Mouse (Mus musculus) kidney, adult 8-10 months (tissue): Measurements from ENCODE around the gene Bahcc1.

Experiments
- DNase-seq, 2 experiments: peaks; one replicate each; pipeline ENCODE4 v3.0.0; 2022

The Bahcc1 gene

GRCm38 (mm10) chr11:120316690-120317254 is 84.0 kb downstream of the Bahcc1 start:
- peak in 1 of 2 experiments; percentile 48 for DNase-seq

- DNase-seq: no peak
Measured at GRCm38 (mm10) chr11:120317456-120317855, 84.7 kb downstream of the Bahcc1 start.

- DNase-seq: no peak
Measured at GRCm38 (mm10) chr11:120319310-120319709, 86.6 kb downstream of the Bahcc1 start.

- DNase-seq: no peak
Measured at GRCm38 (mm10) chr11:120320156-120320555, 87.4 kb downstream of the Bahcc1 start.

- peak in 1 of 2 experiments; percentile 2 for DNase-seq
Measured at GRCm38 (mm10) chr11:120335431-120336021, 102.8 kb downstream of the Bahcc1 start.

- DNase-seq: peak in 1 of 2 experiments; percentile 3
Measured at GRCm38 (mm10) chr11:120337447-120337846, 104.7 kb downstream of the Bahcc1 start.

- peak in 1 of 2 experiments; percentile 1 for DNase-seq
Measured at GRCm38 (mm10) chr11:120338786-120339185, 106.0 kb downstream of the Bahcc1 start.

GRCm38 (mm10) chr11:120339978-120340513 is 107.3 kb downstream of the Bahcc1 start:
- DNase-seq: peak; percentile 86 to 91

- no peak for DNase-seq
Measured at GRCm38 (mm10) chr11:120341661-120342060, 108.9 kb downstream of the Bahcc1 start.
